Mouse (Mus musculus) CH12.LX (cell line): ENCODE measurements around the gene Atp6ap1.

Experiments used
- CTCF ChIP-seq, 2 experiments: IDR thresholded peaks in 1 of 2; conservative IDR thresholded peaks in 1 of 2; 2 replicates each; pipeline ENCODE4 v1.5.1; 2011 to 2012; ENCODE audit warnings: low read depth in 2 of 2, low read length in 2 of 2, improper control_type of control experiment in 1 of 2, inconsistent platforms in 1 of 2, mild to moderate bottlenecking in 1 of 2, moderate library complexity in 1 of 2
- HCFC1 ChIP-seq: IDR thresholded peaks from 2 replicates; pipeline ENCODE4 v1.6.1; 2012; ENCODE audit warnings: low read depth, mild to moderate bottlenecking, inconsistent platforms, low read length, improper control_type of control experiment
- POLR2A ChIP-seq: IDR thresholded peaks from 2 replicates; pipeline ENCODE4 v1.6.1; 2011; ENCODE audit warnings: low read depth, mild to moderate bottlenecking, improper control_type of control experiment, low read length
- TCF12 ChIP-seq: IDR thresholded peaks from 2 replicates; pipeline ENCODE4 v1.6.1; 2014; ENCODE audit warnings: low read depth, mild to moderate bottlenecking, inconsistent platforms, low read length, improper control_type of control experiment
- ZMIZ1 ChIP-seq: IDR thresholded peaks from 2 replicates; pipeline ENCODE4 v1.6.1; 2012; ENCODE audit warnings: low read depth, mild to moderate bottlenecking, inconsistent platforms, low read length, improper control_type of control experiment

GRCm38 (mm10) chrX:74281041-74281731, 15.7 kb upstream of the Atp6ap1 start:
- TF ChIP-seq CTCF (conservative IDR thresholded peaks at IDR 0.05 in 1 of 2, IDR thresholded peaks at IDR 0.05 in 1 of 2; ENCODE audit: low read depth in 2 of 2, low read length in 2 of 2): no peak
- no peak for TF ChIP-seq ZMIZ1
- TF ChIP-seq TCF12: no peak
- no peak for TF ChIP-seq POLR2A
- TF ChIP-seq HCFC1: no peak
